Mouse (Mus musculus): ENCODE measurements around the gene Usp44.

GRCm38 (mm10) chr10:93890565-93890964, 59.2 kb downstream of the Usp44 start:
- no peak for TF ChIP-seq CTCF (conservative IDR thresholded peaks at IDR 0.05; ENCODE audit: insufficient read depth, insufficient read length, low read depth, low read length)
- no peak for TF ChIP-seq POLR2A (IDR thresholded peaks at IDR 0.05; ENCODE audit: low read depth, low read length)
